Mouse (Mus musculus): ENCODE data around the gene Cox20.
"Not testable (repeated sequence)": the region's sequence is repeated elsewhere in the genome, so short reads cannot be mapped to it uniquely, and the experiment has no call there.

The Cox20 gene

GRCm38 (mm10) chr1:178320723-178321590 is 2.0 kb downstream of the Cox20 start:
- DNase-seq: no peak

GRCm38 (mm10) chr1:178321730-178322357 is 2.9 kb downstream of the Cox20 start:
- DNase-seq: no peak

- no peak for DNase-seq
Measured at GRCm38 (mm10) chr1:178323235-178323634, 4.3 kb downstream of the Cox20 start.

- no peak for DNase-seq
Measured at GRCm38 (mm10) chr1:178324568-178324967, 5.6 kb downstream of the Cox20 start.

GRCm38 (mm10) chr1:178326357-178326756 is 7.4 kb downstream of the Cox20 start:
- no peak for DNase-seq

- no peak for DNase-seq
Measured at GRCm38 (mm10) chr1:178326950-178327349, 8.0 kb downstream of the Cox20 start.

GRCm38 (mm10) chr1:178329017-178329416 is 10.1 kb downstream of the Cox20 start:
- no peak for DNase-seq

GRCm38 (mm10) chr1:178329946-178330345 is 11.0 kb downstream of the Cox20 start:
- no peak for DNase-seq

- DNase-seq: no peak
Measured at GRCm38 (mm10) chr1:178335860-178336261, 16.9 kb downstream of the Cox20 start.

- peak; percentile 97 to 98 for DNase-seq
Measured at GRCm38 (mm10) chr1:178336289-178336775, 17.4 kb downstream of the Cox20 start.

GRCm38 (mm10) chr1:178336777-178337481 is 18.0 kb downstream of the Cox20 start:
- DNase-seq: no peak

- peak; percentile 96 to 99 for DNase-seq
Measured at GRCm38 (mm10) chr1:178337551-178338317, 18.8 kb downstream of the Cox20 start, which contains the start of gene Hnrnpu. Gene Hnrnpu (minus strand): TSS chr1:178337797.

- DNase-seq: peak in 1 of 2 experiments; percentile 48
Measured at GRCm38 (mm10) chr1:178338318-178338641, 19.4 kb downstream of the Cox20 start.

- DNase-seq: no peak
Measured at GRCm38 (mm10) chr1:178340213-178340612, 21.3 kb downstream of the Cox20 start.

- no peak for DNase-seq
Measured at GRCm38 (mm10) chr1:178341435-178341834, 22.5 kb downstream of the Cox20 start.

GRCm38 (mm10) chr1:178342063-178342462 is 23.1 kb downstream of the Cox20 start:
- no peak for DNase-seq

GRCm38 (mm10) chr1:178342612-178343011 is 23.7 kb downstream of the Cox20 start:
- no peak for DNase-seq

- DNase-seq: not testable (repeated sequence)
Measured at GRCm38 (mm10) chr1:178344071-178344805, 25.3 kb downstream of the Cox20 start.

- DNase-seq: no peak
Measured at GRCm38 (mm10) chr1:178350792-178351191, 31.9 kb downstream of the Cox20 start.

- peak in 1 of 2 experiments; percentile 25 for DNase-seq
Measured at GRCm38 (mm10) chr1:178351643-178352042, 32.7 kb downstream of the Cox20 start.

GRCm38 (mm10) chr1:178354576-178354975 is 35.6 kb downstream of the Cox20 start:
- peak in 1 of 2 experiments; percentile 29 for DNase-seq

Data from kidney, postnatal 36 days (tissue).